Mouse (Mus musculus): ENCODE measurements around the gene Ube2s.

- TF ChIP-seq POLR2A (IDR thresholded peaks at IDR 0.05; ENCODE audit: extremely low read depth, insufficient read depth, low read length) (no peak), CTCF (IDR thresholded peaks at IDR 0.05; ENCODE audit: low read depth, low read length) (no peak)
Observed at GRCm38 (mm10) chr7:4844917-4845309, 32.5 kb upstream of the Ube2s start.
